Mouse (Mus musculus) embryonic facial prominence, embryonic 10.5 days (tissue): ENCODE measurements around the gene Pax9. TPM values are rescaled to one million over a fixed set of nuclear protein-coding genes. Genes with fewer than 3 reads are reported as not detected.

Experiments
- DNase-seq: peaks from one replicate; pipeline ENCODE4 v3.0.0-alpha.2; 2017; ENCODE audit warnings: low spot score
- H3K27ac ChIP-seq: fragments of 300-500 bp; sonication (generic); replicated peaks from 2 replicates; pipeline ENCODE4 v1.5.1; 2016; ENCODE audit warnings: mild to moderate bottlenecking
- H3K27me3 ChIP-seq: fragments of 300-500 bp; sonication (generic); replicated peaks from 2 replicates; pipeline ENCODE4 v1.6.1; 2016; ENCODE audit warnings: low read depth, mild to moderate bottlenecking; ENCODE audit not compliant: poor library complexity, severe bottlenecking
- H3K36me3 ChIP-seq: fragments of 300-500 bp; sonication (generic); replicated peaks from 2 replicates; pipeline ENCODE4 v1.6.1; 2016; ENCODE audit warnings: mild to moderate bottlenecking, moderate library complexity
- H3K4me1 ChIP-seq: fragments of 300-500 bp; sonication (generic); 2 replicates; pipeline ENCODE4 v1.6.1; 2016
- H3K4me3 ChIP-seq: fragments of 300-500 bp; sonication (generic); 2 replicates; pipeline ENCODE4 v1.5.1; 2016; ENCODE audit warnings: mild to moderate bottlenecking, moderate library complexity
- H3K9me3 ChIP-seq: fragments of 300-500 bp; sonication (generic); 2 replicates; pipeline ENCODE4 v1.6.1; 2016; ENCODE audit warnings: mild to moderate bottlenecking
- WGBS: fragments of 180-500 bp; shearing (Covaris S2); methylation state at CpG from one replicate; pipeline ENCODE4 v1.1.7; 2016; 5-methylcytosine and 5-hydroxymethylcytosine counted together
- polyA plus RNA-seq: library from polyadenylated mRNA; unstranded; fragments of >200 nt; fragmentation: Nextera tagmentation; extraction: Ambion mirVana; gene quantifications from 2 replicates; pipeline ENCODE4 v1.2.1, GENCODE M21; 2016

The Pax9 gene
- 6.3 and 9.9 TPM in 2 replicates for polyA plus RNA-seq

GRCm38 (mm10) chr12:56691427-56692079 lies at the start of gene Pax9:
Gene Pax9, plus strand, starts transcription at chr12:56691767.
- Histone ChIP-seq H3K27me3 (peaks cover 100% of the 10 kb centered on the region), H3K36me3 (no peaks in the 10 kb centered on the region), H3K9me3 (no peaks in the 10 kb centered on the region), H3K4me3 (peak within 1 kb of the TSS; percentile 52), H3K4me1 (peaks cover 63% of the 10 kb centered on the region), H3K27ac (peak within 1 kb of the TSS; percentile 72)
- DNase-seq, result peak; percentile 76
- under 1% methylated on average over 40 of the region's 40 CpGs for WGBS

GRCm38 (mm10) chr12:56669451-56670122 lies 22.0 kb upstream of the Pax9 start:
- Histone ChIP-seq H3K4me3 (no peak overlapping the region), H3K27ac (peak overlapping the region; percentile 7; the same call in 1 of the 2 replicates), H3K36me3 (no peaks in the 10 kb centered on the region), H3K9me3 (no peaks in the 10 kb centered on the region), H3K4me1 (peaks cover 13% of the 10 kb centered on the region), H3K27me3 (no peaks in the 10 kb centered on the region)
- peak; percentile 18 for DNase-seq
- WGBS, result 56% methylated on average over 9 of the region's 9 CpGs

GRCm38 (mm10) chr12:56670795-56671194 lies 20.8 kb upstream of the Pax9 start:
- no peaks in the 10 kb centered on the region for H3K36me3 ChIP-seq
- H3K27me3 ChIP-seq, result no peaks in the 10 kb centered on the region
- H3K27ac ChIP-seq, result no peak overlapping the region
- WGBS, result 93% methylated on average over 9 of the region's 9 CpGs
- no peaks in the 10 kb centered on the region for H3K9me3 ChIP-seq
- no peak overlapping the region for H3K4me3 ChIP-seq
- peaks cover 13% of the 10 kb centered on the region for H3K4me1 ChIP-seq
- DNase-seq, result no peak

GRCm38 (mm10) chr12:56674726-56675125 lies 16.8 kb upstream of the Pax9 start:
- Histone ChIP-seq H3K27me3 (peaks cover 20% of the 10 kb centered on the region), H3K9me3 (no peaks in the 10 kb centered on the region), H3K36me3 (no peaks in the 10 kb centered on the region), H3K4me3 (no peak overlapping the region), H3K27ac (no peak overlapping the region), H3K4me1 (peaks cover 7% of the 10 kb centered on the region)
- WGBS, result 35% methylated on average over 3 of the region's 3 CpGs
- DNase-seq, result peak; percentile 39

GRCm38 (mm10) chr12:56677620-56678019 lies 13.9 kb upstream of the Pax9 start:
- H3K27me3 ChIP-seq, result peaks cover 49% of the 10 kb centered on the region
- whole genome bisulfite sequencing, result 63% methylated on average over 7 of the region's 7 CpGs

GRCm38 (mm10) chr12:56681096-56681811 lies 10.3 kb upstream of the Pax9 start:
- H3K4me1 ChIP-seq, result peaks cover 15% of the 10 kb centered on the region
- H3K27me3 ChIP-seq, result peaks cover 86% of the 10 kb centered on the region
- under 1% methylated on average over 38 of the region's 38 CpGs for WGBS
- H3K9me3 ChIP-seq, result no peaks in the 10 kb centered on the region
- H3K36me3 ChIP-seq, result no peaks in the 10 kb centered on the region
- H3K4me3 ChIP-seq, result peak overlapping the region; percentile 62
- DNase-seq, result peak; percentile 83
- H3K27ac ChIP-seq, result peak overlapping the region; percentile 70

More at GRCm38 (mm10) chr12:56677620-56678019, 13.9 kb upstream of the Pax9 start:
- H3K27ac ChIP-seq, result no peak overlapping the region
- DNase-seq, result no peak
- H3K4me3 ChIP-seq, result no peak overlapping the region
- no peaks in the 10 kb centered on the region for H3K9me3 ChIP-seq
- no peaks in the 10 kb centered on the region for H3K36me3 ChIP-seq
- peaks cover 15% of the 10 kb centered on the region for H3K4me1 ChIP-seq

- Histone ChIP-seq H3K36me3 (no peaks in the 10 kb centered on the region), H3K9me3 (no peaks in the 10 kb centered on the region), H3K27ac (no peak overlapping the region), H3K4me3 (no peak overlapping the region), H3K27me3 (peaks cover 100% of the 10 kb centered on the region), H3K4me1 (peaks cover 37% of the 10 kb centered on the region)
- DNase-seq, result peak; percentile 49
- 5% methylated on average over 15 of the region's 15 CpGs for WGBS
These were observed 3.7 kb upstream of the Pax9 start for GRCm38 (mm10) chr12:56687640-56688481.

GRCm38 (mm10) chr12:56688482-56688840 lies 3.1 kb upstream of the Pax9 start:
- no peak overlapping the region for H3K4me3 ChIP-seq
- no peak for DNase-seq
- 3% methylated on average over 10 of the region's 10 CpGs for WGBS

GRCm38 (mm10) chr12:56688920-56689319 lies 2.6 kb upstream of the Pax9 start:
- WGBS, result 3% methylated on average over 8 of the region's 8 CpGs
- DNase-seq, result peak; percentile 42
- H3K4me3 ChIP-seq, result no peak overlapping the region

More at GRCm38 (mm10) chr12:56688482-56688840, 3.1 kb upstream of the Pax9 start:
- Histone ChIP-seq H3K4me1 (peaks cover 41% of the 10 kb centered on the region), H3K27me3 (peaks cover 100% of the 10 kb centered on the region), H3K36me3 (no peaks in the 10 kb centered on the region), H3K27ac (no peak overlapping the region), H3K9me3 (no peaks in the 10 kb centered on the region)

GRCm38 (mm10) chr12:56689331-56689730 lies 2.2 kb upstream of the Pax9 start:
- 2% methylated on average over 10 of the region's 10 CpGs for WGBS
- Histone ChIP-seq H3K36me3 (no peaks in the 10 kb centered on the region), H3K9me3 (no peaks in the 10 kb centered on the region), H3K4me3 (peak overlapping the region; percentile 52), H3K4me1 (peaks cover 43% of the 10 kb centered on the region), H3K27ac (no peak overlapping the region), H3K27me3 (peaks cover 100% of the 10 kb centered on the region)
- DNase-seq, result no peak

More at GRCm38 (mm10) chr12:56688920-56689319, 2.6 kb upstream of the Pax9 start:
- Histone ChIP-seq H3K4me1 (peaks cover 43% of the 10 kb centered on the region), H3K9me3 (no peaks in the 10 kb centered on the region), H3K27ac (no peak overlapping the region), H3K27me3 (peaks cover 100% of the 10 kb centered on the region), H3K36me3 (no peaks in the 10 kb centered on the region)

- Histone ChIP-seq H3K4me3 (peak overlapping the region; percentile 52), H3K27me3 (peaks cover 100% of the 10 kb centered on the region), H3K27ac (no peak overlapping the region), H3K4me1 (peaks cover 45% of the 10 kb centered on the region), H3K36me3 (no peaks in the 10 kb centered on the region), H3K9me3 (no peaks in the 10 kb centered on the region)
- under 1% methylated on average over 25 of the region's 25 CpGs for WGBS
- peak; percentile 87 for DNase-seq
These were observed 1.8 kb upstream of the Pax9 start for GRCm38 (mm10) chr12:56689736-56690135.

GRCm38 (mm10) chr12:56690366-56690765 lies 1.2 kb upstream of the Pax9 start:
- 1% methylated on average over 16 of the region's 16 CpGs for WGBS
- DNase-seq, result peak; percentile 54
- Histone ChIP-seq H3K9me3 (no peaks in the 10 kb centered on the region), H3K4me3 (peak overlapping the region; percentile 52), H3K27ac (no peak overlapping the region), H3K27me3 (peaks cover 100% of the 10 kb centered on the region), H3K36me3 (no peaks in the 10 kb centered on the region), H3K4me1 (peaks cover 51% of the 10 kb centered on the region)
